Mouse (Mus musculus): ENCODE data around the gene Vmn1r101. TPM values are rescaled to one million over a fixed set of nuclear protein-coding genes. Genes with fewer than 3 reads are reported as not detected.

The Vmn1r101 gene
- polyA plus RNA-seq (2012; rRNA removed), result not detected in 2 replicates

GRCm38 (mm10) chr7:20442493-20442892, at the start of gene Vmn1r101:
Vmn1r101 (minus strand) TSS chr7:20442593.

GRCm38 (mm10) chr7:20474825-20475224, 32.4 kb upstream of the Vmn1r101 start, which contains the start of gene Gm10670:
Gm10670 (minus strand) TSS chr7:20474925.

GRCm38 (mm10) chr7:20417642-20418041, 24.8 kb downstream of the Vmn1r101 start, which contains the start of gene Vmn1r100:
Vmn1r100 (plus strand) TSS chr7:20417942.

Other genes starting within 250 kb of the Vmn1r101 start
- not detected in 2 replicates for gene Vmn1r95, start 248.9 kb downstream of the Vmn1r101 start, polyA plus RNA-seq (2012; rRNA removed)
- gene Gm6164, start 237.0 kb downstream of the Vmn1r101 start, polyA plus RNA-seq (2012; rRNA removed), result not detected in 2 replicates
- gene Gm4498, start 208.8 kb downstream of the Vmn1r101 start, polyA plus RNA-seq (2012; rRNA removed), result not detected in 2 replicates
- not detected in 2 replicates for gene Gm5890, start 179.8 kb downstream of the Vmn1r101 start, polyA plus RNA-seq (2012; rRNA removed)
- not detected in 2 replicates for gene Gm4133, start 108.5 kb downstream of the Vmn1r101 start, polyA plus RNA-seq (2012; rRNA removed)
- not detected in 2 replicates for gene Gm5728, start 67.2 kb downstream of the Vmn1r101 start, polyA plus RNA-seq (2012; rRNA removed)
- gene Vmn1r100, start 24.7 kb downstream of the Vmn1r101 start, polyA plus RNA-seq (2012; rRNA removed), result not detected in 2 replicates
- gene Gm10670, start 32.3 kb upstream of the Vmn1r101 start, polyA plus RNA-seq (2012; rRNA removed), result not detected in 2 replicates
- not detected in 2 replicates for gene Vmn1r103, start 67.9 kb upstream of the Vmn1r101 start, polyA plus RNA-seq (2012; rRNA removed)
- gene Vmn1r104, start 91.2 kb upstream of the Vmn1r101 start, polyA plus RNA-seq (2012; rRNA removed), result not detected in 2 replicates
- not detected in 2 replicates for gene Gm5726, start 103.2 kb upstream of the Vmn1r101 start, polyA plus RNA-seq (2012; rRNA removed)
- not detected in 2 replicates for gene Gm4141, start 133.6 kb upstream of the Vmn1r101 start, polyA plus RNA-seq (2012; rRNA removed)
- gene Gm4513, start 156.4 kb upstream of the Vmn1r101 start, polyA plus RNA-seq (2012; rRNA removed), result not detected in 2 replicates
- gene Vmn1r107, start 226.3 kb upstream of the Vmn1r101 start, polyA plus RNA-seq (2012; rRNA removed), result not detected in 2 replicates